Mouse (Mus musculus): ENCODE measurements at regions not wholly inside any gene's neighbourhood (a gene's known extent, or its start where the extent isn't known, plus 50 kb on each side); places are given as distances from the start of the nearest gene placed in this dataset.

DNA sequence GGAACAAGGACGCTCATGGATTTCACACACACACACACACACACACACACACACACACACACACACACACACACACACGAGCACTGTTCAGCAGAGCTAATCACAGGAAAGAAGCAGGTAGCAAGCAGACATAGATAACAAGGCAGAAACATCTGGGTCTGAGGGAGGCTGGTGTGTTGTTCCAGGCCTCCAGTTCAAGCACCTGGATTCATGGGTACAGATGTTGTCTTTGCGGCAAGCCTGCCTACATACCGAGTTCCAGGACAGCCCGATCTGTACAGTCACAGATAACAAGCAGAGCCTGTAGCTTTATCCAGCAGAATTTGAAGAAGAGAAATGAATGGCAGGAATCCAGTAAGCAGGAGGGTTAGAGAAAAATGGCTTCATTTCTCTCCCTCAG lies 55.0 kb upstream of the Adgrl2 start:
- DNase-seq (ENCODE audit: low spot score) (no peak), ATAC-seq (ENCODE audit: low read depth) (no peak)
- no peaks in the 10 kb centered on the region for H3K9me3 ChIP-seq (ENCODE audit: control insufficient read depth, low read length)
- H3K4me3 ChIP-seq (ENCODE audit: low read depth, low read length), result no peak overlapping the region
- 69% methylated on average over 5 of the region's 5 CpGs for whole genome bisulfite sequencing
- peaks cover 9% of the 10 kb centered on the region for H3K4me1 ChIP-seq (ENCODE audit: control insufficient read depth, insufficient read depth, low read length)
- no peaks in the 10 kb centered on the region for H3K36me3 ChIP-seq (ENCODE audit: control insufficient read depth, insufficient read depth, low read length)
- no peak overlapping the region for H3K4me2 ChIP-seq (ENCODE audit: low read depth, low read length)
- H3K9ac ChIP-seq (ENCODE audit: low read depth, low read length), result no peak overlapping the region
- H3K27me3 ChIP-seq (replicated peaks; ENCODE audit: control insufficient read depth, insufficient read depth, low read length), result no peaks in the 10 kb centered on the region
- H3K27ac ChIP-seq (replicated peaks; ENCODE audit: low read depth, low read length), result no peak overlapping the region

DNA sequence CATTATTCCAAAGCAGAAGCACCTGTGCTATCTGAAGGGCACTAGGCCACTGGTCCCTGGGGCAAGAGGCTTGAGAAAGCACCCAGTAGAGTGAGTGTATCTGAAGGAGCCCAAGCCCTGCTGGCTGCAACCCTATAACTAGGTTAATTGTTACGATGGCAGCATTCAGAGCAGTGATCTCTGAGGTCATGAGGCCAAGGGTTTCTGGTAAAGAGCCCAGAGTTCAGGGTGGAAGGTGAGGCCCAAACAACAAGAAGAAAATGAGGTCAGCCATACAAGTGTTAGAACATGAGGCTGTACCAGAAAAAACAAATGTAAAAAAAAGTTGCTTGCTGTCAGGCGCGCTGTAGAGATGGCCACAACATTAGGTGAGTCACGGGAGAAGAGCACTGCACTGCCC lies 53.5 kb upstream of the Adgrl2 start:
- Histone ChIP-seq H3K27ac (replicated peaks; ENCODE audit: low read depth, low read length) (no peak overlapping the region), H3K9ac (ENCODE audit: low read depth, low read length) (no peak overlapping the region), H3K4me1 (ENCODE audit: control insufficient read depth, insufficient read depth, low read length) (peaks cover 9% of the 10 kb centered on the region), H3K4me2 (ENCODE audit: low read depth, low read length) (no peak overlapping the region), H3K9me3 (ENCODE audit: control insufficient read depth, low read length) (no peaks in the 10 kb centered on the region), H3K4me3 (ENCODE audit: low read depth, low read length) (no peak overlapping the region), H3K27me3 (replicated peaks; ENCODE audit: control insufficient read depth, insufficient read depth, low read length) (no peaks in the 10 kb centered on the region), H3K36me3 (ENCODE audit: control insufficient read depth, insufficient read depth, low read length) (no peaks in the 10 kb centered on the region)
- 70% methylated on average over 4 of the region's 4 CpGs for WGBS
- ATAC-seq (ENCODE audit: low read depth), result no peak
- DNase-seq (ENCODE audit: low spot score), result no peak

GRCm38 (mm10) chr3:149042527-149042926 lies 52.2 kb upstream of the Adgrl2 start:
- Histone ChIP-seq H3K36me3 (ENCODE audit: control insufficient read depth, insufficient read depth, low read length) (no peaks in the 10 kb centered on the region), H3K4me1 (ENCODE audit: control insufficient read depth, insufficient read depth, low read length) (peaks cover 12% of the 10 kb centered on the region), H3K9ac (ENCODE audit: low read depth, low read length) (no peak overlapping the region), H3K4me2 (ENCODE audit: low read depth, low read length) (no peak overlapping the region), H3K27ac (replicated peaks; ENCODE audit: low read depth, low read length) (no peak overlapping the region), H3K27me3 (replicated peaks; ENCODE audit: control insufficient read depth, insufficient read depth, low read length) (no peaks in the 10 kb centered on the region), H3K4me3 (ENCODE audit: low read depth, low read length) (no peak overlapping the region), H3K9me3 (ENCODE audit: control insufficient read depth, low read length) (no peaks in the 10 kb centered on the region)
- WGBS, result 38% methylated on average over 9 of the region's 9 CpGs
- ATAC-seq (ENCODE audit: low read depth) (peak; percentile 47; the same call in 1 of the 2 replicates), DNase-seq (ENCODE audit: low spot score) (peak; percentile 26)

DNA sequence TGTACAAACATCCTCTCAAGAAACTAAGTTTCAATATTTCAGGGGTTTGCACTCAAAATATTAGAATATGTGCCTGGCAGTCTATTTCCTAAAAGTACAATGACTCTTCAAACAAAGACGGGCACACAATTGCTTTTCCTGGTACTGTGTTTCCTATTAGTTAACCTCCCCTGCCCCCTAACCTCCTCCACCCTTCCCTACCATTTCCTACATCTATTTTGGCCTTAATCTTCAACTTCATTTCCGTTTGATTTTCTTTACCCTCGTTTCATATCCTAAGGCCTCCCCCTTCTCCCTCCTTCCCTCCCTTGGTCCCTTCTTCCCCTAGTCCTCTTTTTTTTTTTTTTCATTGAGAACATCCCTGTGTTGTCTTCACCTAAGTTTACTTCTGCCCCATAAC lies 50.8 kb upstream of the Adgrl2 start:
- Histone ChIP-seq H3K36me3 (ENCODE audit: control insufficient read depth, insufficient read depth, low read length) (no peaks in the 10 kb centered on the region), H3K4me2 (ENCODE audit: low read depth, low read length) (no peak overlapping the region), H3K4me1 (ENCODE audit: control insufficient read depth, insufficient read depth, low read length) (peaks cover 12% of the 10 kb centered on the region), H3K27me3 (replicated peaks; ENCODE audit: control insufficient read depth, insufficient read depth, low read length) (no peaks in the 10 kb centered on the region), H3K9ac (ENCODE audit: low read depth, low read length) (no peak overlapping the region), H3K9me3 (ENCODE audit: control insufficient read depth, low read length) (no peaks in the 10 kb centered on the region), H3K27ac (replicated peaks; ENCODE audit: low read depth, low read length) (no peak overlapping the region), H3K4me3 (ENCODE audit: low read depth, low read length) (no peak overlapping the region)
- DNase-seq (ENCODE audit: low spot score), result no peak
- 41% methylated on average over 3 of the region's 3 CpGs for WGBS
- ATAC-seq (ENCODE audit: low read depth), result no peak
